Mouse (Mus musculus) stomach, embryonic 16.5 days (tissue): ENCODE measurements around the gene Cd27. TPM values are rescaled to one million over a fixed set of nuclear protein-coding genes. Genes with fewer than 3 reads are reported as not detected.

Source experiments
- ATAC-seq: fragments of 200-750 bp; cut with Nextera tagmentation; 2 replicates; pipeline ENCODE4 v1.8.0; 2017; ENCODE audit warnings: moderate number of reproducible peaks, moderate TSS enrichment; ENCODE audit not compliant: insufficient read depth, low FRiP score
- H3K27ac ChIP-seq: fragments of 300-500 bp; sonication (generic); 2 replicates; pipeline ENCODE4 v1.5.1; 2014; ENCODE audit warnings: low read length
- H3K27me3 ChIP-seq: fragments of 300-500 bp; sonication (generic); 2 replicates; pipeline ENCODE4 v1.6.1; 2014; ENCODE audit warnings: low read length, control low read depth, mixed read lengths; ENCODE audit not compliant: control insufficient read depth, insufficient read depth
- H3K36me3 ChIP-seq: fragments of 300-500 bp; sonication (generic); 2 replicates; pipeline ENCODE4 v1.6.1; 2014; ENCODE audit warnings: low read length; ENCODE audit not compliant: control insufficient read depth, insufficient read depth
- H3K4me1 ChIP-seq: fragments of 300-500 bp; sonication (generic); 2 replicates; pipeline ENCODE4 v1.6.1; 2014; ENCODE audit warnings: low read length, control low read depth, mixed read lengths; ENCODE audit not compliant: control insufficient read depth, insufficient read depth
- H3K4me2 ChIP-seq: fragments of 300-500 bp; sonication (generic); 2 replicates; pipeline ENCODE4 v1.6.1; 2014; ENCODE audit warnings: low read depth, low read length, mixed read lengths
- H3K4me3 ChIP-seq: fragments of 300-500 bp; sonication (generic); replicated peaks from 2 replicates; pipeline ENCODE4 v1.5.1; 2014; ENCODE audit warnings: mild to moderate bottlenecking, low read length
- H3K9ac ChIP-seq: fragments of 300-500 bp; sonication (generic); 2 replicates; pipeline ENCODE4 v1.6.1; 2014; ENCODE audit warnings: low read length
- H3K9me3 ChIP-seq: fragments of 300-500 bp; sonication (generic); replicated peaks from 2 replicates; pipeline ENCODE4 v1.6.1; 2016; ENCODE audit warnings: low read length, control low read depth; ENCODE audit not compliant: control insufficient read depth
- WGBS: fragments of 180-500 bp; shearing (Covaris S2); extraction: QIAGEN DNeasy Blood & Tissue Kit; methylation state at CpG from one replicate; pipeline ENCODE4 v1.1.7; 2014; 5-methylcytosine and 5-hydroxymethylcytosine counted together
- polyA plus RNA-seq: library from polyadenylated mRNA; unstranded; fragments of >200 nt; fragmentation: Nextera tagmentation; extraction: Ambion mirVana; gene quantifications from 2 replicates; pipeline ENCODE4 v1.2.1, GENCODE M21; 2015

The Cd27 gene
- polyA plus RNA-seq, 1 experiment from 2014 or later, result 2.7 TPM

GRCm38 (mm10) chr6:125212621-125213020 is 24.2 kb downstream of the Cd27 start:
- Histone ChIP-seq H3K4me3 (no peak overlapping the region), H3K27ac (no peak overlapping the region), H3K27me3 (no peaks in the 10 kb centered on the region), H3K36me3 (no peaks in the 10 kb centered on the region), H3K4me1 (peaks cover 7% of the 10 kb centered on the region; the same call in 1 of the 2 replicates), H3K4me2 (no peak overlapping the region), H3K9ac (no peak overlapping the region), H3K9me3 (no peaks in the 10 kb centered on the region)
- WGBS, result 42% methylated on average over 2 of the region's 2 CpGs
- no peak for ATAC-seq

DNA sequence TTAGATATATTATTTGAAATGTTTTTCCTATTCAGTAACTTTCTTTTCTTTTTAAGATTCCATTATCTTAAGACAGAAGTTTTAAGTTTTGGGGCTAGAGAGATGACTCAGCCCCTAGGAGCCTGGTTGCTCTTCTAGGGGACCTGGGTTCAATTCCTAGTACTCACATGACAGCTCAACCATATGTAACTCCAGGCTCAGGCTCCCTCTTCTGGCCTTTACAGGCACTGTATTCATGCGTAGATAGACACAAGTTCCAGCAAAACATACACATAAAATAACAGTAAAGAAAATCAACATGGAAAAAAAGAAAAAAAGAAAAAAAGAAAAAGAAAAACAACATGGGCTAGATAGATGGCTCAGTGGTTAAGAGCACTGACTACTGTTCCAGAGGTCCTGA is 26.4 kb downstream of the Cd27 start:
- ATAC-seq, result no peak
- Histone ChIP-seq H3K4me3 (no peak overlapping the region), H3K9ac (no peak overlapping the region), H3K4me2 (no peak overlapping the region), H3K36me3 (no peaks in the 10 kb centered on the region), H3K9me3 (no peaks in the 10 kb centered on the region), H3K27ac (no peak overlapping the region), H3K4me1 (no peaks in the 10 kb centered on the region), H3K27me3 (no peaks in the 10 kb centered on the region)
- 89% methylated on average over 1 of the region's 1 CpGs for WGBS

DNA sequence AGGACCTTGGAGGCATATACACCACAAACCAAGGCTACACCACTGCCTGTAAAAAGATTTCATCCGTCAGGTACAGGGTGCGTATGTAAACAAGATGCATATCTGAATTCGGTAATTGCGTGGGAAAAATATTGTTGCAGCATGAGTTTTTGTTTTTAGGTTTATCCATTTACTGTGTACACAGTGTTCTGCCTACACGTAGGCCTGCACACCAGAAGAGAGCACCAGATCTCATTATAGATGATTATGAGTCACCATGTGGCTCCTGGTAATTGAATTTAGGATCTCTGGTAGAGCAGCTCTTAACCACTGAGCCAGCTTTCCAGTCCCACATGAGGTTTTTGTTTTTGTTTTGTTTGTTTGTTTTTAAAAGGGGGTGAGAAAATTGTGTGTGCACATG is 39.6 kb downstream of the Cd27 start:
- H3K36me3 ChIP-seq, result peaks cover 9% of the 10 kb centered on the region; the same call in 1 of the 2 replicates
- ATAC-seq, result no peak
- no peaks in the 10 kb centered on the region for H3K27me3 ChIP-seq
- H3K4me1 ChIP-seq, result peaks cover 9% of the 10 kb centered on the region
- 81% methylated on average over 5 of the region's 5 CpGs for WGBS
- H3K9ac ChIP-seq, result no peak overlapping the region
- no peak overlapping the region for H3K27ac ChIP-seq
- H3K4me3 ChIP-seq, result no peak overlapping the region
- H3K4me2 ChIP-seq, result no peak overlapping the region
- H3K9me3 ChIP-seq, result no peaks in the 10 kb centered on the region

DNA sequence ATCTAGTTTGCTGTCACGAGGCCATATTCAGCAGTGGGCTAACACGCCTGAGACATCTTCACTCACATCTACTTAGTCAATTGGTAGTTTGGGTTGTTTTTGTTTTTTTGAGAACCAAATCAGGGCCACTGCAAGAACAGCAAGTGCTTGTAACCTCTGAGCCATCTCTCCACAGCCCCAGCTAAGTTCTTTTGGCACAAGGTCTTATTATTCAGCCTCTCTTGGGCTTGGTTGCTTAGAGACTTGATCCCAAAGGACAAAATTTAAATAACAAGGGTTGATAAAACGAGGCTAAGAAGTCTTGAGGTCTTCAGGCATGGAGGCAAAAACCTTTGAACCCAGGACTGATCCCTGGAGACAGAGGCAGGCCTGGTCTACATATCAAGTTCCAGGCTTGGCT is 40.5 kb downstream of the Cd27 start:
- Histone ChIP-seq H3K4me2 (no peak overlapping the region), H3K27me3 (no peaks in the 10 kb centered on the region), H3K9ac (no peak overlapping the region), H3K9me3 (no peaks in the 10 kb centered on the region), H3K27ac (no peak overlapping the region), H3K4me1 (peaks cover 9% of the 10 kb centered on the region), H3K4me3 (no peak overlapping the region), H3K36me3 (peaks cover 9% of the 10 kb centered on the region; the same call in 1 of the 2 replicates)
- WGBS, result 77% methylated on average over 3 of the region's 3 CpGs
- no peak for ATAC-seq

DNA sequence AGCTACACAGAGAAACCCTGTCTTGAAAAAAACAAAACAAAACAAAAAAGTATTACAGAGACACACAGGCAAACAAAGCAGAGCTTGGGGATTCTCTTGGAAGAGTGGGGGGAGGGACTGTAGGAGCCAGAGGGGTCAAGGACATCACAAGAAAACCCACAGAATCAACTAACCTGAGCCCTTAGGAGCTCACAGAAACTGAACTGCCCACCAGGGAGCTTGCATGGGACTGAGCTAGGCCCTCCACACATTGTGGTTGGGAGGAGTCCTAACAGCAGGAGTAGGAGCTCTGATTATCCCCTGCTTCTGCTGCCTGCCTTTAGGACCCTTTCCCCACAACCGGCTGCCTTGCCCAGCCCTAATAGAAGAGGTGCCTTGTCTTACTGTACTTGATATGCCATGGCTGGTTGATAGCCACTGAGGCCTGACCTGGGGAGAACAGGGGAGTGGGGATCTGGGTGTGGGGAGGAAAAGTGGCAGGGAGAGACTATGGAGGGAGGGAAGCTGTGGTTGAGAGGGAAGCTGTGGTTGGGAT is 41.2 kb downstream of the Cd27 start:
- H3K9ac ChIP-seq, result no peak overlapping the region
- no peak overlapping the region for H3K4me3 ChIP-seq
- peaks cover 9% of the 10 kb centered on the region; the same call in 1 of the 2 replicates for H3K36me3 ChIP-seq
- no peak overlapping the region for H3K4me2 ChIP-seq
- peaks cover 12% of the 10 kb centered on the region for H3K4me1 ChIP-seq
- ATAC-seq, result no peak
- 35% methylated on average over 1 of the region's 1 CpGs for WGBS
- H3K9me3 ChIP-seq, result no peaks in the 10 kb centered on the region
- no peaks in the 10 kb centered on the region for H3K27me3 ChIP-seq
- H3K27ac ChIP-seq, result no peak overlapping the region

DNA sequence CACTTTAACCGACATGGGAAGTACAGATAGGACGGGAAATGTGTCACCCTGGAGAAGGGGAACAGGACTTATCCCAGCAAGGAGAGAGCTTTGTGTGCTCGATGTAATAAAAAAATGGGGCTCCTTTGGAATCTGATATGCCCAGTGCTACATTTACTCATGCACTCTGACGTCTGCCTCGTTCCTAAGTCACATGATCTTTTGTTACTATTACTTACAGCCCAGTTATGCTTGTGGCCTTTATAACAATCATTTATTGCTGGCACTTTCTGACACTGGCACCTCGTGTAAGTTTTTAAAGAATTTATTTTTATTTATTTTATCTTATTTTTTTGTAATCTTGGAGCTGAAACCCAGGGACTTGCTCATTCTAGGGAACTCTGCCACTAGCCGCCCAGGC is 43.4 kb downstream of the Cd27 start:
- Histone ChIP-seq H3K4me3 (no peak overlapping the region), H3K9ac (no peak overlapping the region), H3K27ac (no peak overlapping the region), H3K9me3 (no peaks in the 10 kb centered on the region), H3K4me2 (peak overlapping the region; percentile 74; the same call in 1 of the 2 replicates), H3K36me3 (peaks cover 10% of the 10 kb centered on the region; the same call in 1 of the 2 replicates), H3K4me1 (peaks cover 15% of the 10 kb centered on the region), H3K27me3 (no peaks in the 10 kb centered on the region)
- 55% methylated on average over 7 of the region's 7 CpGs for WGBS
- no peak for ATAC-seq

DNA sequence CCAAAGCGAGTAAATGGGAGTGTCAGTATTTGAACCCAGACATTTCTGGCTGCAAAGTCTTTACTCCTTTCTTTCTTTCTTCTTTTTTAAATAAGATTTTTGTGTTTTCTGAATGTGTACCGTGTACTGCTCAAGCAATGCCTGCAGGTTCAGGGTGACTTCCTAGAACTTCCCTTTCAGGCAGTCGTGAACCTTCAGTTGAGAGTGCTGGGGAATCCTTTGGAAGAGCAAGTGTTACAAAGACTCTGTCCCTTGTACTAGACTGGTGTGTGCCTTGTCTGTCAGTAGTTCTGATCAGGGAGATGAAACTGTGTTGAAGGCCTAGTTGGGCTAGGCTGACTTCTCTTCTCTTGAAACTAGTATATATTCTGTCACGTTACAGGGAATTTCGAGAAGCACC is 44.0 kb downstream of the Cd27 start:
- Histone ChIP-seq H3K9me3 (no peaks in the 10 kb centered on the region), H3K9ac (peak overlapping the region; percentile 89), H3K36me3 (peaks cover 14% of the 10 kb centered on the region; the same call in 1 of the 2 replicates), H3K4me1 (peaks cover 15% of the 10 kb centered on the region), H3K27me3 (no peaks in the 10 kb centered on the region), H3K4me2 (peak overlapping the region; percentile 74), H3K27ac (peak overlapping the region; percentile 100), H3K4me3 (peak overlapping the region; percentile 91)
- 37% methylated on average over 5 of the region's 5 CpGs for WGBS
- no peak for ATAC-seq

GRCm38 (mm10) chr6:125192016-125192714 is 44.6 kb downstream of the Cd27 start:
- peaks cover 15% of the 10 kb centered on the region for H3K4me1 ChIP-seq
- H3K36me3 ChIP-seq, result peaks cover 14% of the 10 kb centered on the region; the same call in 1 of the 2 replicates
- H3K9ac ChIP-seq, result peak overlapping the region; percentile 89
- under 1% methylated on average over 34 of the region's 34 CpGs for WGBS
- H3K9me3 ChIP-seq, result no peaks in the 10 kb centered on the region
- H3K27me3 ChIP-seq, result no peaks in the 10 kb centered on the region
- peak overlapping the region; percentile 91 for H3K4me3 ChIP-seq
- H3K27ac ChIP-seq, result peak overlapping the region; percentile 100
- peak; percentile 95 for ATAC-seq
- H3K4me2 ChIP-seq, result peak overlapping the region; percentile 74

DNA sequence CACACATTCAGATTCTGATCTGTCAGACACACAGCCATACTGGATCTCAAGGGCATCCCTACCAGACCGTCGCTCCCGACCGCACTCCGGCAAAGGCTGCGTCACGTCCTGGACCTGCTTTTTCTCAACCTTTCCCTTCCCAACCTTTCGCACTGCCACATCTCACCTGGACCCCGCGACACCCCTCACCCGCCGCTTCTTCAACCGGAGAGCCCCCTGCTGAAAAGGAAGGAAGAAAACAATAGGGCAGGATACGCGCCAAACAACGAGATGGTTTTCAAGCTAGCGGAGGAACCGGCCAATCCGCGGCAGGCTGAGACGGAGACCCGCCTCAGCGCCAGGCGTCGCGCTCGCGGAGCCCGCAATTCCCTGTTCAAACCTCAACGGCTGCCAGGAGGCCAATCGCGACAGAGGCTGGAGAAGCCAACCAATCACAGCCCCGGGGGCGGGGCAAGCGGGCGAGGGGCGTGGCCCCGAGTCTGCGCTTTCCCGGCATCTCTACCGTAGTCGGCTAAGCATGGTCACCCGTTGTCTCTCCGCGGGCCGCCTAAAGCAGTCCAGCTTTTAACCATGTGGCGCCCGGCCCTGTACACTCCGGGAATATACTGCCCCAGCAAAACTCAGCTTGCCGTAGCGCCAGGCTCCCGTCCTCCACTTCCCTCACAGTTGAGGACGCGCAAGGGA is 45.3 kb downstream of the Cd27 start, which contains the start of the genes Ncapd2 and Mrpl51:
Ncapd2 (minus strand) TSS at position 370 of the 684 bp plus-strand sequence.
Mrpl51 (plus strand) TSS at position 470 of the 684 bp plus-strand sequence.
- whole genome bisulfite sequencing, result under 1% methylated on average over 54 of the region's 54 CpGs
- H3K4me3 ChIP-seq, result peak within 1 kb of the TSS; percentile 91
- H3K27ac ChIP-seq, result peak within 1 kb of the TSS; percentile 100
- peak; percentile 97 for ATAC-seq
- H3K9ac ChIP-seq, result peak within 1 kb of the TSS; percentile 89
- peaks cover 15% of the 10 kb centered on the region for H3K4me1 ChIP-seq
- H3K27me3 ChIP-seq, result no peaks in the 10 kb centered on the region
- H3K36me3 ChIP-seq, result peaks cover 14% of the 10 kb centered on the region; the same call in 1 of the 2 replicates
- peak within 1 kb of the TSS; percentile 74 for H3K4me2 ChIP-seq
- no peaks in the 10 kb centered on the region for H3K9me3 ChIP-seq
